Mouse (Mus musculus): ENCODE data around the gene 1300017J02Rik. TPM values are rescaled to one million over a fixed set of nuclear protein-coding genes. Genes with fewer than 3 reads are reported as not detected.

The 1300017J02Rik gene
- total and polyA plus RNA-seq, 2 experiments from 2014 or later, result 1.4 TPM; not detected in 1

- TF ChIP-seq CTCF (IDR thresholded peaks at IDR 0.05; ENCODE audit: low read depth) (no peak), EP300 (IDR thresholded peaks at IDR 0.05; ENCODE audit: low read depth) (no peak)
- H3K9me3 ChIP-seq (replicated peaks; ENCODE audit: control insufficient read depth, low read length), result no peaks in the 10 kb centered on the region
- peak within 1 kb of the TSS; percentile 82 for H3K27ac ChIP-seq (ENCODE audit: low read depth)
- under 1% methylated on average over 45 of the region's 45 CpGs for WGBS
- peaks cover 24% of the 10 kb centered on the region for H3K36me3 ChIP-seq (replicated peaks; ENCODE audit: control insufficient read depth, insufficient read depth, low read length)
- peak within 1 kb of the TSS; percentile 71 for H3K9ac ChIP-seq (replicated peaks; ENCODE audit: low read depth, low read length)
- DNase-seq (ENCODE audit: low spot score), result peak; percentile 90
- peak within 1 kb of the TSS; percentile 66 for H3K4me3 ChIP-seq (ENCODE audit: low read depth, low read length)
- no peaks in the 10 kb centered on the region for H3K27me3 ChIP-seq (ENCODE audit: control insufficient read depth, insufficient read depth, low read length)
- no peaks in the 10 kb centered on the region for H3K4me1 ChIP-seq (ENCODE audit: control insufficient read depth, insufficient read depth)
- peak; percentile 99 for ATAC-seq (ENCODE audit: insufficient read depth, low read depth)
- H3K4me2 ChIP-seq (ENCODE audit: low read depth, low read length), result peak within 1 kb of the TSS; percentile 68
Measured at GRCm38 (mm10) chr9:103201561-103202260, 103.2 kb downstream of the 1300017J02Rik start, which contains the start of gene Srprb. TSS of gene Srprb (minus strand) at chr9:103202137.

Other genes starting within 250 kb of the 1300017J02Rik start
- 1.7 and 1.9 TPM in 2 replicates for gene Rab6b, start 193.3 kb downstream of the 1300017J02Rik start, total RNA-seq (2014; rRNA removed; ENCODE audit: low replicate concordance)
- gene Rab6b, start 193.3 kb downstream of the 1300017J02Rik start, polyA plus RNA-seq (2015; fragmentation: Nextera tagmentation; extraction: Ambion mirVana), result 1.9 and 2.1 TPM in 2 replicates
- gene Srprb, start 102.9 kb downstream of the 1300017J02Rik start, total RNA-seq (2014; rRNA removed; ENCODE audit: low replicate concordance), result 33.5 and 35.6 TPM in 2 replicates
- 29.4 and 30.2 TPM in 2 replicates for gene Srprb, start 102.9 kb downstream of the 1300017J02Rik start, polyA plus RNA-seq (2015; fragmentation: Nextera tagmentation; extraction: Ambion mirVana)
- gene Gm20425, start 74.8 kb downstream of the 1300017J02Rik start, total RNA-seq (2014; rRNA removed; ENCODE audit: low replicate concordance), result 3.0 TPM in 1 of 2 replicates, not detected in the other
- gene Gm20425, start 74.8 kb downstream of the 1300017J02Rik start, polyA plus RNA-seq (2015; fragmentation: Nextera tagmentation; extraction: Ambion mirVana), result 3.9 and 4.2 TPM in 2 replicates
- gene Trf, start 74.6 kb downstream of the 1300017J02Rik start, total RNA-seq (2014; rRNA removed; ENCODE audit: low replicate concordance), result 38.5 and 110 TPM in 2 replicates
- gene Trf, start 74.6 kb downstream of the 1300017J02Rik start, polyA plus RNA-seq (2015; fragmentation: Nextera tagmentation; extraction: Ambion mirVana), result 27.9 and 39.0 TPM in 2 replicates
- gene Topbp1, start 133 bp upstream of the 1300017J02Rik start, total RNA-seq (2014; rRNA removed; ENCODE audit: low replicate concordance), result 29.7 and 33.9 TPM in 2 replicates
- 14.2 and 15.0 TPM in 2 replicates for gene Topbp1, start 133 bp upstream of the 1300017J02Rik start, polyA plus RNA-seq (2015; fragmentation: Nextera tagmentation; extraction: Ambion mirVana)
- 81.1 and 152 TPM in 2 replicates for gene Cdv3, start 60.8 kb upstream of the 1300017J02Rik start, total RNA-seq (2014; rRNA removed; ENCODE audit: low replicate concordance)
- 55.7 and 63.0 TPM in 2 replicates for gene Cdv3, start 60.8 kb upstream of the 1300017J02Rik start, polyA plus RNA-seq (2015; fragmentation: Nextera tagmentation; extraction: Ambion mirVana)
- gene Bfsp2, start 175.3 kb upstream of the 1300017J02Rik start, total RNA-seq (2014; rRNA removed; ENCODE audit: low replicate concordance), result not detected in 2 replicates
- 1.7 and 2.3 TPM in 2 replicates for gene Bfsp2, start 175.3 kb upstream of the 1300017J02Rik start, polyA plus RNA-seq (2015; fragmentation: Nextera tagmentation; extraction: Ambion mirVana)

Data from heart, postnatal 0 days (tissue).